Mouse (Mus musculus): Measurements from ENCODE around the gene Ccnl1.

Ccnl1 gene

GRCm38 (mm10) chr3:65958840-65959185 lies 764 bp upstream of the Ccnl1 start:
- DNase-seq, result no peak

GRCm38 (mm10) chr3:65957271-65958101 lies 563 bp downstream of the Ccnl1 start:
- peak; percentile 53 for DNase-seq

- DNase-seq, result no peak
Measured at GRCm38 (mm10) chr3:65954499-65955391, 3.3 kb downstream of the Ccnl1 start.

- no peak for DNase-seq
Measured at GRCm38 (mm10) chr3:65950831-65951365, 7.2 kb downstream of the Ccnl1 start.

- DNase-seq, result no peak
Measured at GRCm38 (mm10) chr3:65950304-65950703, 7.7 kb downstream of the Ccnl1 start.

- DNase-seq, result no peak
Measured at GRCm38 (mm10) chr3:65945277-65945932, 12.6 kb downstream of the Ccnl1 start.

GRCm38 (mm10) chr3:65944713-65945112 lies 13.3 kb downstream of the Ccnl1 start:
- no peak for DNase-seq

- DNase-seq, result no peak
Measured at GRCm38 (mm10) chr3:65943453-65943852, 14.6 kb downstream of the Ccnl1 start.

GRCm38 (mm10) chr3:65941052-65941451 lies 17.0 kb downstream of the Ccnl1 start:
- no peak for DNase-seq

- DNase-seq, result no peak
Measured at GRCm38 (mm10) chr3:65938211-65938610, 19.8 kb downstream of the Ccnl1 start.

GRCm38 (mm10) chr3:65936384-65936783 lies 21.7 kb downstream of the Ccnl1 start:
- no peak for DNase-seq

- DNase-seq, result no peak
Measured at GRCm38 (mm10) chr3:65935153-65935552, 22.9 kb downstream of the Ccnl1 start.

- no peak for DNase-seq
Measured at GRCm38 (mm10) chr3:65933726-65934125, 24.3 kb downstream of the Ccnl1 start.

- DNase-seq, result no peak
Measured at GRCm38 (mm10) chr3:65931542-65931941, 26.5 kb downstream of the Ccnl1 start.

GRCm38 (mm10) chr3:65930636-65931035 lies 27.4 kb downstream of the Ccnl1 start:
- no peak for DNase-seq

- DNase-seq, result peak; percentile 65
Measured at GRCm38 (mm10) chr3:65929821-65930633, 28.0 kb downstream of the Ccnl1 start.

GRCm38 (mm10) chr3:65929304-65929783 lies 28.7 kb downstream of the Ccnl1 start:
- peak; percentile 82 for DNase-seq

GRCm38 (mm10) chr3:65928614-65929272 lies 29.3 kb downstream of the Ccnl1 start:
- DNase-seq, result no peak

GRCm38 (mm10) chr3:65927685-65928084 lies 30.4 kb downstream of the Ccnl1 start:
- DNase-seq, result peak; percentile 93

- no peak for DNase-seq
Measured at GRCm38 (mm10) chr3:65927101-65927501, 30.9 kb downstream of the Ccnl1 start.

- DNase-seq, result no peak
Measured at GRCm38 (mm10) chr3:65926426-65926825, 31.6 kb downstream of the Ccnl1 start.
